Mouse (Mus musculus): Measurements from ENCODE around the gene Ndufa11. TPM values are rescaled to one million over a fixed set of nuclear protein-coding genes. Genes with fewer than 3 reads are reported as not detected.

The Ndufa11 gene
- polyA plus RNA-seq, 1 experiment: 651 TPM

- no peak for DNase-seq (ENCODE audit: low read depth)
These were observed 1.5 kb upstream of the Ndufa11 start for GRCm38 (mm10) chr17:56715914-56716654.

GRCm38 (mm10) chr17:56716655-56717362 is 758 bp upstream of the Ndufa11 start:
- peak; percentile 82 for DNase-seq (ENCODE audit: low read depth)

GRCm38 (mm10) chr17:56722441-56722840 is 4.9 kb downstream of the Ndufa11 start:
- no peak for DNase-seq (ENCODE audit: low read depth)

- DNase-seq (ENCODE audit: low read depth): no peak
These were observed 6.0 kb downstream of the Ndufa11 start for GRCm38 (mm10) chr17:56723419-56724161.

GRCm38 (mm10) chr17:56727029-56727649 is 9.6 kb downstream of the Ndufa11 start:
- no peak for DNase-seq (ENCODE audit: low read depth)

GRCm38 (mm10) chr17:56727659-56728058 is 10.1 kb downstream of the Ndufa11 start:
- DNase-seq (ENCODE audit: low read depth): no peak

- no peak for DNase-seq (ENCODE audit: low read depth)
These were observed 10.6 kb downstream of the Ndufa11 start for GRCm38 (mm10) chr17:56728117-56728516.

GRCm38 (mm10) chr17:56729151-56729550 is 11.6 kb downstream of the Ndufa11 start:
- no peak for DNase-seq (ENCODE audit: low read depth)

- DNase-seq (ENCODE audit: low read depth): no peak
These were observed 12.1 kb downstream of the Ndufa11 start for GRCm38 (mm10) chr17:56729656-56730055.

GRCm38 (mm10) chr17:56736534-56736933 is 19.0 kb downstream of the Ndufa11 start:
- no peak for DNase-seq (ENCODE audit: low read depth)

GRCm38 (mm10) chr17:56738221-56738620 is 20.7 kb downstream of the Ndufa11 start:
- DNase-seq (ENCODE audit: low read depth): no peak

GRCm38 (mm10) chr17:56740118-56740787 is 22.7 kb downstream of the Ndufa11 start:
- no peak for DNase-seq (ENCODE audit: low read depth)

GRCm38 (mm10) chr17:56740788-56741160 is 23.2 kb downstream of the Ndufa11 start:
- DNase-seq (ENCODE audit: low read depth): no peak

- no peak for DNase-seq (ENCODE audit: low read depth)
These were observed 26.6 kb downstream of the Ndufa11 start for GRCm38 (mm10) chr17:56744173-56744572.

GRCm38 (mm10) chr17:56751404-56752072 is 34.0 kb downstream of the Ndufa11 start:
- DNase-seq (ENCODE audit: low read depth): no peak

GRCm38 (mm10) chr17:56753452-56753851 is 35.9 kb downstream of the Ndufa11 start:
- no peak for DNase-seq (ENCODE audit: low read depth)

GRCm38 (mm10) chr17:56754271-56755185 is 37.0 kb downstream of the Ndufa11 start:
- DNase-seq (ENCODE audit: low read depth): no peak

- DNase-seq (ENCODE audit: low read depth): no peak
These were observed 39.3 kb downstream of the Ndufa11 start for GRCm38 (mm10) chr17:56756703-56757399.

GRCm38 (mm10) chr17:56757416-56758123 is 40.0 kb downstream of the Ndufa11 start, which contains the start of gene Nrtn:
Gene Nrtn, minus strand, starts transcription at chr17:56757530.
- DNase-seq (ENCODE audit: low read depth): no peak
